Mouse (Mus musculus): Measurements from ENCODE around the gene Gm5617. TPM values are rescaled to one million over a fixed set of nuclear protein-coding genes. Genes with fewer than 3 reads are reported as not detected.
A peak's percentile ranks its signal among the peaks of the same experiment; 100 is the strongest.
"Not testable (repeated sequence)": the region's sequence is repeated elsewhere in the genome, so short reads cannot be mapped to it uniquely, and the experiment has no call there.

The Gm5617 gene
- 12.4 and 20.9 TPM in 2 replicates for polyA plus RNA-seq (2012; rRNA removed)

- peak; percentile 89 to 96 for DNase-seq (ENCODE audit: extremely low spot score in 1 of 2, low spot score in 1 of 2)
Measured at GRCm38 (mm10) chr9:48494817-48495547, at the start of gene Gm5617, which contains the start of gene Rbm7. Gene Gm5617 (plus strand): TSS chr9:48495442. Gene Rbm7 (minus strand): TSS chr9:48495299.

DNA sequence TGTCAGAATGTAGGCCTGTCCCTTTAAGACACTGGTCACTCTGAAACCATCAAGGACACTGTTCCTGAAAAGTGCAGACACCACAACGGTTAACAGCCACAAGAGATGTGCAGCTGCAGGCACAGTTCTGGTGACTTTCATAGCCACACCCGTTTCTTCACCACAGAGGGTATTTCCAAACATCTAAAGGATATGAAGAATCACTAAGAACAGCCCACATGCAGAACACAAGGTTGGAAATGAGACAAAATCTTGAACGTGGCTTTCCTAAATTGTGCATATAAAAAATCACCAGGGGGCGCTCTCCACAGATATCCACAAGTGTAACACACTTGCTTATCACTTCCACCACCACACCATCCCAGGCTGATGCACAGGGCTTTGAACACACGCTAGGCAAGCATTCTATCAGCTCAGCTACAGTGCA lies 47.4 kb upstream of the Gm5617 start:
- DNase-seq (ENCODE audit: extremely low spot score in 1 of 2, low spot score in 1 of 2) = peak in 1 of 2 experiments; percentile 52

- DNase-seq (ENCODE audit: extremely low spot score in 1 of 2, low spot score in 1 of 2) = no peak
Measured at GRCm38 (mm10) chr9:48450066-48450465, 45.2 kb upstream of the Gm5617 start.

- DNase-seq (ENCODE audit: extremely low spot score in 1 of 2, low spot score in 1 of 2) = no peak
Measured at GRCm38 (mm10) chr9:48455961-48456360, 39.3 kb upstream of the Gm5617 start.

GRCm38 (mm10) chr9:48458879-48459278 lies 36.4 kb upstream of the Gm5617 start:
- no peak for DNase-seq (ENCODE audit: extremely low spot score in 1 of 2, low spot score in 1 of 2)

- no peak for DNase-seq (ENCODE audit: extremely low spot score in 1 of 2, low spot score in 1 of 2)
Measured at GRCm38 (mm10) chr9:48459391-48459790, 35.9 kb upstream of the Gm5617 start.

DNA sequence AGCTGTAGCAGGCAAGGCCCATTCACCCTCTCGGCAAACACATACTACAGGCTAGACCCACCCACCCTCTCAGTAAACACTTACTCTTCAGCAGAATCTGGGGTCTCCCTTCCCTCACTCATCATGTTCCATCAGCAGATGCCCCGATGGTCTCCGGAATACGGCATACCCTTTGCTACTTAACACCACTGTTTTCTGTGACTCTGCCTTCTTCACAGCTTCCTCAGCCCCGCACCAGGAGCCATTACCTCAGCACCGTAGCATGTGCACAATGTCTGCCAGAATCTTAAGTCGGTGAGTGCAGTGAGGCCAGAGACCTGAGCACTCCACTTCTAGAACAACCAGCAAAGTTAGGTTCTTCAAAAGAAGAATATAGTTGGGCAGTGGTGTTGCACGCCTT lies 34.5 kb upstream of the Gm5617 start:
- DNase-seq (ENCODE audit: extremely low spot score in 1 of 2, low spot score in 1 of 2) = no peak

- DNase-seq (ENCODE audit: extremely low spot score in 1 of 2, low spot score in 1 of 2) = no peak
Measured at GRCm38 (mm10) chr9:48461545-48461944, 33.7 kb upstream of the Gm5617 start.

- DNase-seq (ENCODE audit: extremely low spot score in 1 of 2, low spot score in 1 of 2) = no peak
Measured at GRCm38 (mm10) chr9:48465671-48466070, 29.6 kb upstream of the Gm5617 start.

DNA sequence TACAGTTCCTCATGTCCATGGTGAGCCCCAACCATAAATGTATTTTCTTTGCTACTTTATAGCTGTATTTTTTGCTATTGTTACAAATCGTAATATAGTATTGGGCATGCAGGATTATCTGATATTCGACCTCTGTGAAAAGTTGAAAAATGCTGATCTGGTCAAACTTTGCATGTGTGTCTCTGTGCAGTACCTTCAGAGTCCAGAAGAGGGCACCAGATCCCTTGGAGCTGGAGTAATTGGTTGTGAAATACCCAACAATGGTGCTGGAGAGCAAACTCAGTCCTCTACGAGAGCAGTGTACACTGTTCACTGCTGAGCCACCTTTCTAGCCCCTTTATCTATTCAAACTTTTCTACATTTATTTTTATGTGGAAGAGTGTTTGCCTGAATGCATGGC lies 28.4 kb upstream of the Gm5617 start:
- DNase-seq (ENCODE audit: extremely low spot score in 1 of 2, low spot score in 1 of 2) = peak in 1 of 2 experiments; percentile 78

GRCm38 (mm10) chr9:48467471-48467870 lies 27.8 kb upstream of the Gm5617 start:
- not testable (repeated sequence) for DNase-seq (ENCODE audit: extremely low spot score in 1 of 2, low spot score in 1 of 2)

- DNase-seq (ENCODE audit: extremely low spot score in 1 of 2, low spot score in 1 of 2) = peak; percentile 61 to 66
Measured at GRCm38 (mm10) chr9:48472441-48473025, 22.7 kb upstream of the Gm5617 start.

GRCm38 (mm10) chr9:48473131-48473530 lies 22.1 kb upstream of the Gm5617 start:
- DNase-seq (ENCODE audit: extremely low spot score in 1 of 2, low spot score in 1 of 2) = peak in 1 of 2 experiments; percentile 56

DNA sequence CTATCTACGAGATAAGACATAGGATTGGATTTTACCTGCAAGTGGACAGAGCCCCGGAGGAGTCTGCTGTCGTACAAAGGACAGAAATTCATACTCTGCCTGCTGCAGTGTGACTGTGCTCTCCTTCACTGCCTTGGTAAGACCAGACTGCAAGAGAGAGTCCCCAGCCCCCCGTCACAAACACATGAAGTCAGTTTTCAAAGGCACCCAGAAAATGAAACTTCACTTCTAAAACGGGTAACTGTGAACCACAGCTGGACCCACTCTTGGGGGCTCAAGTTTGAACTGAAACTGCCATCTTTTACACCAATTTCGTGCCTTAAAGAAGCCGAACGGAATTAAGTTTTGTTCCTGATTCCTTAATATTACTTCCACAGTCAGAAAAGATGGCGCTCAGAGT lies 20.9 kb upstream of the Gm5617 start:
- no peak for DNase-seq (ENCODE audit: extremely low spot score in 1 of 2, low spot score in 1 of 2)

GRCm38 (mm10) chr9:48476236-48477165 lies 18.7 kb upstream of the Gm5617 start:
- DNase-seq (ENCODE audit: extremely low spot score in 1 of 2, low spot score in 1 of 2) = no peak

DNA sequence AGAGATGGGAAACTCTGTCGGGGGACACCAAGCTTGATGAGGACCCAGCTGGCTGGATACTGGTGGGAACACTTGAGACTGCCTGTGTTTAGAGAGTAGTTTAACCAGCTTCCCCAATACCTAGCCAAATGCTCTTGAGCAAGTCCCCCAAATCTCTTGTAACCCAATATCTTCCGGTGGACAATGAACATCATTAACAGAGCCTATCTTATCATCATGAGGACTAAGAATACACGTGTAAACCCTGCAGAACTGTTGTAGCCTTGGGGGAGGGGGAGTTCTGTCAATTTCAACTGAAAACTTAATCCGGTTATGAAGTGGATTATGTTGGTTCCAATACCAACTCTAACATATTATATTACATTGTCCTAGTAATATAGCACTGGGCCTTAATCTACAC lies 16.4 kb upstream of the Gm5617 start:
- no peak for DNase-seq (ENCODE audit: extremely low spot score in 1 of 2, low spot score in 1 of 2)

- peak in 1 of 2 experiments; percentile 13 for DNase-seq (ENCODE audit: extremely low spot score in 1 of 2, low spot score in 1 of 2)
Measured at GRCm38 (mm10) chr9:48479838-48480410, 15.3 kb upstream of the Gm5617 start.

DNA sequence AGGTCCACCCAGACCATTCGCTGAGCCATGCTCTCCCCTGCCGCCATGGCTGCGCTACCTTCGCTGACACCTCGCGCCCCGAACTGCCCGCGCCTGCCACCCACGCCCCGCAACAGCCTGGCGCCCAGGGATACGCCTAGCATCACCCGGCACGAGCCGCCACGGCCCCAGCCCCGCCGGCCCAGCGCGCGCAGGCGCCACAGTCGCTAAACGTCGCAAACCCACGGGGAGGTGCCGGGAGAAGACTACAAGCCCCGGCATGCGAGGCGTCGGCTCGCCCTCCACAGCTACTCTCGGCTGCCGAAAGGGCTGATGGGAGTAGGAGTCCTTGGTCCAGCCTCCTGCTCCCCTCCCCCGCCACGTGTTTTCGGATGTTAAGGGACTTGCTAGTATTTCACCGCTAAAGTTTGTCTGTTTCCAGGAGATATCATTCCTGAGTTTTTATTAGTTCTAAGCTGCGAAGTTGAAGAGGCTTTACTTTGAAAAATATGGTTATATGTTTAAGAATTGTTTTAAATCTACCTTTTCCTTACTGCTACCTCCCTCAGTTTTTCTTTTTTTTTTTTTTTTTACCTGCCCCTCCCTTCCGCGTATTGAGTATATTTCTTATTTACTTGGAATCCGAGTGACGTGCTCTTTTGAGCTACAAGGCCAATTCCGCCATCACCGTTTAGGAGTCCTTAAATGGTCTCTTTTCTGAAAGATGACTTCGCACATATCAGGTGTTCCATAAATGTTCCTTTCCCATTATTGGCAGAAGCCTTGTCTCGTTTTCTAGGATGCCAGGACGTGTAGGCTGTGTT lies 14.6 kb upstream of the Gm5617 start, which contains the start of gene Rexo2:
Rexo2 (minus strand) TSS at position 213 of the 803 bp plus-strand sequence.
- peak; percentile 92 to 97 for DNase-seq (ENCODE audit: extremely low spot score in 1 of 2, low spot score in 1 of 2)

DNA sequence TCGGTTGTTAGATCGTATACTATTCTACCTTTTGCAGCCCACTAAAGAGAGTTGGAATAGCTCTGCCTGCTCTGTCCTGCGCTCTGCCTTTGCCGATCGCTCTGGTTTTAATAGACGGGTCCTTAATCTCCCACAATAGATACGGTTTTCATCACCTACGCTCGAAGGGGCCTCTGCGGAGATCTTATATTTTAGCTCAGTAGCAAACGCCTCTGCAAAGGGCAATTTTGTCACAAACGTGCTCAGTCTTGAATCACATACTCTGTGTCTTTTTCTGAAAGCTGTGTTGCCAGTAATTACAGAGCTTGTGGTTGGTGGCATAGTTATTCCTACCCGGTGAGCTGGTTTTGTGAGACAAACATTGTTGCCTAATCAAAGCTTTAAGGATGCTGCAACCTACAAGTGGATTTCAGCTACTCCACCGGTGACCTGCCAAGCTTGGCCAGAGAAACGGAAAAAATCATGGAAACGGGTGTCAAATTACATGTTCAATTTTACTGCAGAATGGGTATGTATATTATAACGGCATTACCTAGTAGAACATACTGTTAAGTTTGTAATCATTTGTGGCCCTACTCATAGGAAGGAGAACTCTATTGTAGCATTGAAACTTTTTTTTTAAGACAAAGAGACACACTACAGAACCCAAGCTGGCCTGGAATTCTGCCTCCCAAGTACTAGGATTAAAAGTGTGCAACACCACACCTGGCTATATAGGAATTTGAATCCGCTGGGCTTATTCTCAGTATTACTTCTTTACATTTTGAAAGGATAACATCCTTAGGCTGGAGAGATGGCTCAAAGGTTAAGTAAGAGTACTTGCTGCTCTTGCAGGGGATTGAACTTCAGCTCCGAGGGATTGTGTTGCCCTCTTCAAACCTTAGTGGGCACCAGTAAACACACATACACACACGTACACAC lies 13.8 kb upstream of the Gm5617 start:
- DNase-seq (ENCODE audit: extremely low spot score in 1 of 2, low spot score in 1 of 2) = peak in 1 of 2 experiments; percentile 14

All from frontal cortex, adult 2 months (tissue).